Mouse (Mus musculus): ENCODE results near the gene Atf1. TPM values are rescaled to one million over a fixed set of nuclear protein-coding genes. Genes with fewer than 3 reads are reported as not detected.
"Not testable (repeated sequence)": the region's sequence is repeated elsewhere in the genome, so short reads cannot be mapped to it uniquely, and the experiment has no call there.

Atf1 gene
- polyA plus RNA-seq, 1 experiment = 14.3 TPM

DNA sequence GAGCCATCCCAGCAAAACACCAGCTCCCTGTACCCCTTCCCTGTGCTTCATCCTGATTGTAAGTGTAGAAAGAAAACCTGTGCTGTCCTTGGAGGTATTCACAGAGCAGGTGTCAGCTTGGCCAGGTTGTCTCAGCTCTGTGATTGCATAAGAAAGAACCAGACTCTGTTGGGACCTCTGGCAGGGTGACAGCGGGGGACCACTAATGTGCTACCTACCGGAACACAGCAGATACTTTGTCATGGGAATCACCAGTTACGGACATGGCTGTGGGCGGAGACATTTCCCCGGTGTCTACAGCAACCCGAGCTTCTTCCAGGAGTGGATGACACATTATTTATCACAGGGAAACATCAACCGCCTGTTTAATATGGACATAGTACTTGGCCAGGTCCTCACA, 64.7 kb downstream of the Atf1 start:
- H3K27ac ChIP-seq (ENCODE audit: insufficient read depth, low read length) = no peak overlapping the region
- TF ChIP-seq POLR2A (IDR thresholded peaks at IDR 0.05; ENCODE audit: extremely low read depth, insufficient read depth, low read length) (no peak), CTCF (IDR thresholded peaks at IDR 0.05; ENCODE audit: extremely low read depth, insufficient read depth, low read length) (no peak)
- H3K4me3 ChIP-seq (ENCODE audit: insufficient read depth, low read length) = no peak overlapping the region
- H3K4me1 ChIP-seq (ENCODE audit: control insufficient read depth, insufficient read depth, low read length) = no peaks in the 10 kb centered on the region

DNA sequence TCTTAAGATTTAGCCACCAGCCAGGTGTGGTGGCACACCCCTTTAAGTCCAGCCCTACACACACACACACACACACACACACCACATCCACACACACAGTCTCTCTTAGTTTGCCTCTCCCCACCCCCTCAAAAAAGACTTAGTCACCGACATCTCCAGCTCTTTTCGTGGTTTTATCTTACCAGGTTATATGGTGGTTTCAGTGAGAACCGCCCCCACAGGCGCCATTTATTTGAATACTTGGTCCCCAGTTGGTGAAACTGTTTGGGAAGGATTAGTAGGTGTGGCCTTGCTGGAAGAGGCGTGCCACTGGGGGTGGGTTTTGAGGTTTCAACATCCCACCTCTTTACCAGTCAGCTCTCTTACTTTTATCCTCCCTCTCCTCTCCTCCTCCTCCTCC, 70.2 kb downstream of the Atf1 start:
- no peaks in the 10 kb centered on the region for H3K4me1 ChIP-seq (ENCODE audit: control insufficient read depth, insufficient read depth, low read length)
- H3K4me3 ChIP-seq (ENCODE audit: insufficient read depth, low read length) = no peak overlapping the region
- TF ChIP-seq POLR2A (IDR thresholded peaks at IDR 0.05; ENCODE audit: extremely low read depth, insufficient read depth, low read length) (no peak), CTCF (IDR thresholded peaks at IDR 0.05; ENCODE audit: extremely low read depth, insufficient read depth, low read length) (no peak)
- no peak overlapping the region for H3K27ac ChIP-seq (ENCODE audit: insufficient read depth, low read length)

DNA sequence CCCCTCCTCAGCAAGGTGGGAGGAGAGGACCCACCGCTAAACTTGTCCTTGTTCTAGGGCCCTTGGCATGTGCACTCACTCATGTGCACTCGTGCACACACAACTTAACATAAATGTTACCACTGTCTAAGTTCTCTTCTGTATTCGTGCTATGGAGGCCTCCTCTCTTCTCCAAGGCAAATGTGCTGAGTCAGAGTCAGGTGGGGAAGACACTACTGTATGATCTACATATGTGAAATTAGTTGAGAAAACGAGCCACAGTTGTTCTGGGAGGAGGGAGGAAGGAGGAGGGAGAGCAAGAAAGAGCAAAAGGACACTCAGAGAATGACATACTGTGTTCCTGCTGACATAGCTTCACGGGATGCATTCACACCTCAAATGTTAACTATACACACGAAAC, 72.9 kb downstream of the Atf1 start:
- Histone ChIP-seq H3K27ac (ENCODE audit: insufficient read depth, low read length) (no peak overlapping the region), H3K4me3 (ENCODE audit: insufficient read depth, low read length) (no peak overlapping the region), H3K4me1 (ENCODE audit: control insufficient read depth, insufficient read depth, low read length) (no peaks in the 10 kb centered on the region)
- TF ChIP-seq POLR2A (IDR thresholded peaks at IDR 0.05; ENCODE audit: extremely low read depth, insufficient read depth, low read length) = no peak
- TF ChIP-seq CTCF (IDR thresholded peaks at IDR 0.05; ENCODE audit: extremely low read depth, insufficient read depth, low read length) = no peak

- TF ChIP-seq POLR2A (IDR thresholded peaks at IDR 0.05; ENCODE audit: extremely low read depth, insufficient read depth, low read length) = no peak
- TF ChIP-seq CTCF (IDR thresholded peaks at IDR 0.05; ENCODE audit: extremely low read depth, insufficient read depth, low read length) = no peak
- peak overlapping the region; percentile 75; the same call in 1 of the 2 replicates for H3K27ac ChIP-seq (ENCODE audit: insufficient read depth, low read length)
- H3K4me3 ChIP-seq (ENCODE audit: insufficient read depth, low read length) = peak overlapping the region; percentile 26; the same call in 1 of the 2 replicates
- H3K4me1 ChIP-seq (ENCODE audit: control insufficient read depth, insufficient read depth, low read length) = peaks cover 1% of the 10 kb centered on the region; the same call in 1 of the 2 replicates
Measured at GRCm38 (mm10) chr15:100301556-100301955, 73.9 kb downstream of the Atf1 start.

DNA sequence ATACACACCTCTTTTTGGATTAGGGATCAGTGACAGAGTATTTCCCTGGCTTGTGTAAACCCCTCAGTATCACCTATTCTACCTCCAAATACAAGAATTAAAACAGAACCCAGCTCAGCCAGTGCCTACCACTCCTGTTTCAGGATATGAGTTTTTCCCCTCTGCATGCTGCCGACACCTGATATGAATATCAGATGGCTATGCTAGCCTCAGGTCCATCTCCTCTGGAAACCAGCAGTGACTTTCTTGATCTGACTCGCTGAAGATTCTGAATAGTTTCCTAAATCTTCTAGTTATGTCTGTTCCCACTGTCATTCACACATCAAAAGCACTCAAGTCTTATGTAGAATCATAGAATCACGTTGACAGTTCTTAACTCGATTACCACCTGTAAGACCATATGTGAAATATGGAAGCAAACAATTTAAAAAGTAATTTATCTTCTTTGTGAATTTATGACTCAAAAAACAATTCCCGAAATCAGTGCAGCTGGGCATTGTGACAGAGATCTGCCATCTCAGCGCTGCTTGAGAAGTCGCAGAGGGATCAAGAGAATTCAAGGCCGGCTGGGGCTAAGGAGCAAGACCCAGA, 75.9 kb downstream of the Atf1 start:
- TF ChIP-seq POLR2A (IDR thresholded peaks at IDR 0.05; ENCODE audit: extremely low read depth, insufficient read depth, low read length) (no peak), CTCF (IDR thresholded peaks at IDR 0.05; ENCODE audit: extremely low read depth, insufficient read depth, low read length) (no peak)
- Histone ChIP-seq H3K4me1 (ENCODE audit: control insufficient read depth, insufficient read depth, low read length) (peaks cover 1% of the 10 kb centered on the region; the same call in 1 of the 2 replicates), H3K4me3 (ENCODE audit: insufficient read depth, low read length) (peak overlapping the region; percentile 63; the same call in 1 of the 2 replicates), H3K27ac (ENCODE audit: insufficient read depth, low read length) (peak overlapping the region; percentile 92)

DNA sequence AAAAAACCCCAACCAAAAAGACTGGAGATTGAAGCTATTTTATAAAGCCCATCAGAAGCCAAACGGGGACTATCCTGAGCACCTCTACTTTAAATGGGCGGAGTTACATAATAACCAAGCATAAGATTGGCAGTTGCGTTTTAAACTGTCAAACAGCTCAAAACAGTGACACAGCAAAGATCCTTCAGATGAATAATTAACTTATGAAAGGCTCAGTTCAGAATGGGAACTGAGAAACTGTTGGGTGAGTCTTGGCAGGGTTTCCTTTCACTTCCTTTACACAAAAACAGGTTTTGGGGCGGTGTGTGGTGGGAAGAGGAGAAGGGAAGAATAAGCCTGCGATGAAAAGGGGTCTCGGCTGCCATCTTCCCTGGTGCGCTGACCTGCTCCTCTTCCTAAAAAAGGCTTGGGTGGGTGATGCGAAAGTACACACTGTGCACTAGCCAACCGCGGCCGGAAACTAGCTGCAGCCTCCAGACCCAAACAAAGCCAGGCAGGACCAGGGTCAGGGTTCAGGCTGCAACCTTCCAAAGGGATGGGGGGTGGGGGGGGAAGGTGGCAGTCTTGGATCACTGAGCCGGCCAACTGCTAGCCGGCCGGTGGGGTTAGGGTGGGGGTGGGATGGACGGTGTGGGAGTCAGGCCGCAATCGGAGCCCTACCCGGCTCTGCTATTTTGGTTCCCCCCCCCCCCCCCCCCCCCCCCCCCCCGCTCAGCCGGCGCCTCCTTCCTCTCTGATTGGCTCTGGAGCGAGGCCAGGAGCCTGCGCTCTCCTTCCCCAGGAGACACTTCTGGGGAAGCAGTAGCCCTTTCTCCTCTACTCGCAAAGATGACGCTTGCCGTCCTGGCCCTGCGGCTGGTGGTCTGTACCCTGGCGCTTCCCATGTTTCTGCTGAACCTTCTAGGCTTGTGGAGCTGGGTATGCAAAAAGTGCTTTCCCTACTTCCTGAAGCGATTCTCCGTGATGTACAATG, 76.7 kb downstream of the Atf1 start, which contains the start of gene Mettl7a1:
Gene Mettl7a1, plus strand, starts transcription at position 122 of the 973 bp plus-strand sequence.
- H3K4me1 ChIP-seq (ENCODE audit: control insufficient read depth, insufficient read depth, low read length) = peaks cover 1% of the 10 kb centered on the region; the same call in 1 of the 2 replicates
- peak within 1 kb of the TSS; percentile 92 for H3K27ac ChIP-seq (ENCODE audit: insufficient read depth, low read length)
- peak within 1 kb of the TSS; percentile 63 for H3K4me3 ChIP-seq (ENCODE audit: insufficient read depth, low read length)
- TF ChIP-seq POLR2A (IDR thresholded peaks at IDR 0.05; ENCODE audit: extremely low read depth, insufficient read depth, low read length) = peak; percentile 97
- TF ChIP-seq CTCF (IDR thresholded peaks at IDR 0.05; ENCODE audit: extremely low read depth, insufficient read depth, low read length) = no peak

DNA sequence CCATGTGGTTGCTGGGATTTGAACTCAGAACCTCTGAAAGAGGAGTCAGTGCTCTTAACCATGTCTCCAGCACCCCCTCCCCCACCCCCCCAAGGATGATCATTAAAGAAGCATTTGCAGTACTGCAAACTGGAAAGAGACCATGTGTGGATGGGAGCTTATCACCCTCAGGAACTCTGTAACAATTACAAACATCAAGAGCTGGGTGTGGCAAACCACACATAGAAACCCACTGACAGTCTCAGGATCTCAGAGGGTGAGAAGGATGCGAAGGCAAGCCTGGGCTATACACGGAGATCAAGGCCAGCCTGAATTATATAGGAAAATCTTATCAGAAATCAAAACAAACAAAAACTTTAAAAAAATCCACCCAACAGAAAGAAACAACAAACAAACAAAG, 78.6 kb downstream of the Atf1 start:
- Histone ChIP-seq H3K4me3 (ENCODE audit: insufficient read depth, low read length) (no peak overlapping the region; the same call in 1 of the 2 replicates), H3K4me1 (ENCODE audit: control insufficient read depth, insufficient read depth, low read length) (peaks cover 1% of the 10 kb centered on the region; the same call in 1 of the 2 replicates), H3K27ac (ENCODE audit: insufficient read depth, low read length) (no peak overlapping the region)
- no peak for TF ChIP-seq POLR2A (IDR thresholded peaks at IDR 0.05; ENCODE audit: extremely low read depth, insufficient read depth, low read length)
- TF ChIP-seq CTCF (IDR thresholded peaks at IDR 0.05; ENCODE audit: extremely low read depth, insufficient read depth, low read length) = no peak

- not testable (repeated sequence) for H3K27ac ChIP-seq (ENCODE audit: insufficient read depth, low read length)
- peak; percentile 27; the same call in 1 of the 2 replicates for TF ChIP-seq CTCF (IDR thresholded peaks at IDR 0.05; ENCODE audit: extremely low read depth, insufficient read depth, low read length)
Measured at GRCm38 (mm10) chr15:100307438-100308096, 79.9 kb downstream of the Atf1 start.

More at GRCm38 (mm10) chr15:100307438-100308096, 79.9 kb downstream of the Atf1 start:
- H3K4me3 ChIP-seq (ENCODE audit: insufficient read depth, low read length); H3K4me1 ChIP-seq (ENCODE audit: control insufficient read depth, insufficient read depth, low read length): not testable (repeated sequence)

Other genes with a start within 250 kb of the Atf1 start
- 35.3 and 35.9 TPM in 2 replicates for gene Dip2b, start 189.2 kb upstream of the Atf1 start, polyA plus RNA-seq (2012; rRNA removed)
- gene Tmprss12, start 53.0 kb downstream of the Atf1 start, polyA plus RNA-seq (2012; rRNA removed) = not detected in 2 replicates
- gene Mettl7a1, start 76.3 kb downstream of the Atf1 start, polyA plus RNA-seq (2012; rRNA removed) = 37.9 and 39.5 TPM in 2 replicates
- 0.38 and 0.75 TPM in 2 replicates for gene Mettl7a3, start 107.1 kb downstream of the Atf1 start, polyA plus RNA-seq (2012; rRNA removed)
- gene Methig1, start 125.3 kb downstream of the Atf1 start, polyA plus RNA-seq (2012; rRNA removed) = not detected in 2 replicates
- gene Mettl7a2, start 125.4 kb downstream of the Atf1 start, polyA plus RNA-seq (2012; rRNA removed) = not detected in 2 replicates
- gene Higd1c, start 136.7 kb downstream of the Atf1 start, polyA plus RNA-seq (2012; rRNA removed) = not detected in 2 replicates
- gene Gm5475, start 194.3 kb downstream of the Atf1 start, polyA plus RNA-seq (2012; rRNA removed) = 0.04 TPM in 1 of 2 replicates, not detected in the other
- gene Slc11a2, start 197.3 kb downstream of the Atf1 start, polyA plus RNA-seq (2012; rRNA removed) = 47.8 and 51.6 TPM in 2 replicates
- gene Letmd1, start 241.2 kb downstream of the Atf1 start, polyA plus RNA-seq (2012; rRNA removed) = 97.9 and 101 TPM in 2 replicates